Mouse (Mus musculus) embryo, embryonic 11 days (tissue): ENCODE data around the gene Cacnb1.

Source experiments
- DNase-seq: peaks from one replicate; pipeline ENCODE4 v3.0.0-alpha.2; 2015

Cacnb1 gene

DNA sequence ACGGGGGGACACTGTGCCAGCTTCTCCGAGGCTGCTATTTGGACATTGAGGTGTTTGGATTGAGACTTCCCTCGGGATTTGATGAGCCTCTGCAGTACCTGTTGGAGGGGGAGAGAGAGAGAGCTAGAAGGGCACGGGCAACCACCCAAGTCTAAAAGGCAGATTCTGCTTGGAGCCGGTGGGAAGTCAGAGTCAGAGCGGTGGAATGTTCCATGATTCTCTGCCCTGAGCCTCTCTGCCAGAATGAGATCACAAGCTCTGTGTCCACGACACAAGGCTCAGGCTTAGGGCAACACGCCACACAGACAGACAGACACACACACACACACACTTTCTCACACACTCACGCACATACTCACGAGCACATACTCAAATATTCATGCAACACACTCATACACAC is 17.1 kb downstream of the Cacnb1 start:
- DNase-seq = no peak

DNA sequence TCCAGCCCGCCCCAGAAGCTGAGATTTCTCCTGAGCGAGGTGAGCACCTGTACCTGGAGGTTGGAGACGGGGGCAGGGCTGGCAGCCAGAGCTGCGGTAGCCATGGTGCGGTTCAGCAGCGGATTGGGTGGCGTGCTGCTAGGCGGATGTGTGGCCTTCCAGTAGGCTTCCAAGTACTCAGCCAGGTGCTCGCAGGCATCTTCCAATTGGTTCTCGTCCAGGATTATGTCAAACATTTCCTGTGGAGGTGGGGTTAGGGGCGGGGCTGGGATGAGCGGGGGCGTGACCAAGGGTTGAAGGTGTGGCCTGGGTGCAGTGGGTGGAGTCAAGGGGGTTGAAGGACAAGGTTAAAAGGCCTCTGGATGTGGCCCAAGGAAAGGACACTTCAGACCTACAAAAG is 17.8 kb downstream of the Cacnb1 start:
- DNase-seq = no peak

DNA sequence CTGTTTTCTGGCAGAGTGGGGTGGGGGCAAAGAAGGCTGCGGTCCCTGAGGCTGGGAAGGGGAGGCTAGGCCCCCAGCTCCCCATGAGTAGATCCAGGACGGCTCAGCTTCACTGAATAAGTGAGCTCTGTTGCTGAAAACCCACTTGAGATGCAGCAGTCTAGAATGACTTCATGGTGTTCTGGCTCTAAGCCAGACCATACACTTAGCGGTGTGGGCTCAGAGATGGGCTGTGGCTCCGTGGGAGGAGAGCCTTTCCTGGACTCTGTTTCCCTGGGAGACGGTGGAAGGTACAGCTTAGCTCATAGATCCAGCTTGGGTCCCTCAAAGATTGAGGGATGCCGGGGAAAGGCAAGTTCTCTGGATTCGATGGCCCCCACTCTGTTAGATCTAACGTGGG is 18.7 kb downstream of the Cacnb1 start:
- DNase-seq = no peak

DNA sequence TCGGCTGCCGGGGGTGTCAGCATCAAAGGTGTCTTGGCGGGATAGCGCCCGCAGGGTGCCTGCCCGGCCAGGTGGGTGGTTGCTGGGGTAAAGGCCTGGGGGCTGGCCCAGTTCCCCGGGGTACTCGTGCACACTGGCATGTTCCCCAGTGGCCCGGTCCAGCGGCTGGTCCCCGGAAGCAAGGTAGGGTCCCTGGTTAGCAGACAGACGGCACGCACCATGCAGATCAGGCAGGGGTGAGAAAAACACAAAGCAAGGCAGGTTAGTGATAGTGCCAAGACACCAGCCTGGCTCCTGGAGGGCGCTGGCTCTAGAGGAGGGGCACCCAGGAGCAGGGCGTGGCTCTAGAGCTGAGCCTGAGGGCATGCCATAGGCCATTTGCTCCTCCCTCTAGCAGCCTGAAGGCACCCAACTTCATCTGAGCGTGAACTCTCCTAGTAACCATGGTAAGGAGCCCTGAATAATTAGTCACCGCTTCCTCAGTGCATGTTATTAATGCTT is 19.6 kb downstream of the Cacnb1 start:
- DNase-seq = no peak

DNA sequence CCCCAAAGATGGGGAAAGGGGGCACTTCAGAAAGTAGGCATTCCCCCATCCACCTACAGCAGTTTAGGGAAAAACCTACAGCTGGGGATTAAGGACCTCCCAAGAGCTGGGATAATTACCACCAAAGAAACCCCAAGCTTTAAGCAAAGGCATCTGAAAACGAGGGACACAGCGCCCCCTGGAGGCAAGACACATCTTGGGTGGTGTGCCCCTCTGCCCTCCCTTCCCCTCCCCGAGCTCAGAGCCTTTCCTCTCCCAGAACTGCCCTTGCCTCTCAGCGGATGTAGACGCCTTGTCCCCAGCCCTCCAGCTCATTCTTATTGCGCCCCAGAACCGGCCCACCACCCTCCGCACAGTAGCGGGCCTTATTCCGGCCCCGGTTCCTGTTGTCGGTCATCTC is 20.2 kb downstream of the Cacnb1 start:
- peak; percentile 85 for DNase-seq

DNA sequence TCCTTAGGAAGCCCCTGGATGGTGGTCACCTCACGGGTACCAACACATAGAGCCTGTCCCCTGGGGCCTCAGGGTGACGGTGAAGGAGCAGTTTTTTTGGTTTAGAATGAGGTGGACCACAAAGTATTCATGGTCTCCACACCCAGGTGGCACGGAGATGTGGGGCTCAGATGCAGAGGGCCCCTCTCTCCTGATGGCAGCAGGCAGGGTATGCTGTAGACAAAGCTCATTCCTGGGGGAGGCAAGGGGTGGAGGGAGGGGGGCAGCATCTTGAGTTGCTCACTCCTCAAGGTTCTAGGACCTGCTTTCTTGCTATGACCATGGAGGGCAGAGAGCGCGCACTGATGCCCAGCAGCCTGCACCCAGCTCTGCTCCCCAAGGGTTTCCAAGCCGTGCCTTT is 20.8 kb downstream of the Cacnb1 start:
- no peak for DNase-seq

DNA sequence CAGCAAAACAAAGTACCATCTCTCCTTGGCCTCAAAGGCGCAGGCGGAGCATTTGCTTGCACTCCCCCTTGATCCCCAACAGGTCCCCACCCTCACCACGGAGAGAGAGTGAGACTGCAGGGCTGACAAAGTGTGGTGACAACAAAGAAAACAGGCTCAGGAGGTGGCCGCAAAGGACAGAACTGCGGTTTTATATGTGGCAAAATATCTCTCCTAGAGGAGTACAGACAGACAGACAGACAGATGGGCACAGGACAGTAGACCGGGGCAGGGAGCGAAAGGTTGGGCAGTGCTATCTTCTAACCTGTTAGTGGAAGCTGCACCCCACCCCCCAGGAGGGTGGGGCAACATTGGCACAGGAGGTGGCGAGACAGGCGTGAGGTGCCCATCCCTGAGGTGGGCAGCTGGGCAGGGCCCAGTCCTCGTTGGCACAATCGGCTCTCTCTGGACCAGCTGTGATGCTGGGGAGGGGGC is 21.4 kb downstream of the Cacnb1 start:
- DNase-seq = no peak

DNA sequence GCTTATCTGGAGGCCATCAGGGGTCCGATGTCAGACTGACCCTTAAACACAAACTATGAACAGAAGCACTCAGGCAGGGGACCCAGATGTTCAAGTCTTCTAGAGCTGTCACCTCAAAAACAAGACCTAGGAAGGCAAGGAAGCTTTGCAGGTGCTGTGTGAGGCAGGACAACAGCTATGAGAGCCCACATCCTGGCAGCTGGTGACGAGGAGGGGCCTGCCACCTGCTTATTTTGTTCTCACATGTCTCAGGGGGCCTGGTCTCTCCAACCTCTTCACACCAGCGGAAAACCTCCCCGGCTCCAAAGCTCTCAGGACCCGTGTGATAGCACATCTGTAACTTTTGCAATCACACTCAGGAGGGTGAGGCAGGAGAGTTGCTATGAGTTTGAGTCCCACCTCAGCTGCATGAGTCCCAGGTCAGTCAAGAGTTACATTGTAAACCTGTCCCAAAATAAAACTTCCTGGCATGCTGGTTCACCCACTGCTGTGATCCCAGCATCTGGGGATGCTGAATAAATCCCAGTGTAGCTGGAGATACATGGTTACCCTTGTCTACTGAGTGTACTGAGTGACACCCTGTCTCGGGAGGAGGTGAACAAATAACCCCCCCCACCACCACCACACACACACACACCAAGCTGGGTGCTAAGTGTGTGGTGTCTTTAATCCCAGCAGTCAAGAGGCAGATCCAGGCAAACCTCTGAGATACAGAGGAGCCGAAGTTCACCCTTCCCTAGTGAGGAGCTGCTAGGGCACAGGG is 22.3 kb downstream of the Cacnb1 start:
- no peak for DNase-seq

DNA sequence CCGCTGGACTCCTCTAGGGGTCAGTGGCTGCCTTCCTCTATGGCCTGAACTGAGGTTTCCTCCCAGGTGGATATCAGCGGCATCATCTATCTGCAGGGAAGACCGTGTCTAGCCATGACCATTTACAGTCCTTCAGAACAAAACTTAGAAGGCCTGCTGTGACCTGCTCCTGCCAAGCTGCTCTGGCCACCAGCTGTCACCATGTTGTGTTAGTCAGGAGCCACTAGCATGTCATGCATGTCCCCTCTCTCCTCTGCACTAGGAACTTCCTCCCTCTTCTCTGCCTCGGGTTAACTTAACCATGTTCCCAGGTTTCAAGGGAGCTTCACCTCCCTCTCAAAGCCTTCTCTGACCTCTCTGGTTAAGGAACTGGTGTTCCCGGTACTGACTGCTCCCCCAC is 23.1 kb downstream of the Cacnb1 start:
- no peak for DNase-seq

DNA sequence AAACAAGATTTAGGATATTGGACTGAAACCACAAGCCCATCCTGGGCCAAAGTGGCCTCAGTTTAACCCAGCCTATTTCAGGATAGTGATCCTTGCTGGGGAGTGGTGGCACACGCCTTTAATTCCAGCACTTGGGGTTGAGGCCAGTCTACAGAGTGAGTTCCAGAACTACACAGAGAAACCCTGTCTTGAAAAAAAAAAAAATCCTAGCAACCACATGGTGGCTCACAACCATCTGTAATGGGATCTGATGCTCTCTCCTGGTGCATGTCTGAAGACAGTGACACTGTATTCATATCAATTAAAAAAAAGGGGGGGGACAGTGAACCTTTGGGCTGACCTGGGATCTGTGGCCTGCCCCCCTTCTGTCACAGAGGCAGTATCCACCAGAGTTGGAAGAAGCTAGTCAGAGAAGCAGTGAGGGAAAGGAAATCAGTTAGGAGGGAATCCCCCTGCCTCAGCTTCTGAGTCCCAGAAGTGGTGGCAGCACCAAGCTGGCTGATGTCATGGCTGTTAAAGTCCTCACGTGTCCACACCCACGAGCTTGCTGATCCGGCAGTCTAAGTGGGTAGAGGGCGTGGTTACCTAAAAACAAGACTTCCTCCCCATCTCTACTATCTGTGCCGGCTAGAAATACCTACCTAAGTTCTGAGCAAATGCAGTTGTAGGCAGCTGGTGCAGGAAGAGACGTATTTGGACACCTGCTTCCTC is 23.8 kb downstream of the Cacnb1 start:
- no peak for DNase-seq

DNA sequence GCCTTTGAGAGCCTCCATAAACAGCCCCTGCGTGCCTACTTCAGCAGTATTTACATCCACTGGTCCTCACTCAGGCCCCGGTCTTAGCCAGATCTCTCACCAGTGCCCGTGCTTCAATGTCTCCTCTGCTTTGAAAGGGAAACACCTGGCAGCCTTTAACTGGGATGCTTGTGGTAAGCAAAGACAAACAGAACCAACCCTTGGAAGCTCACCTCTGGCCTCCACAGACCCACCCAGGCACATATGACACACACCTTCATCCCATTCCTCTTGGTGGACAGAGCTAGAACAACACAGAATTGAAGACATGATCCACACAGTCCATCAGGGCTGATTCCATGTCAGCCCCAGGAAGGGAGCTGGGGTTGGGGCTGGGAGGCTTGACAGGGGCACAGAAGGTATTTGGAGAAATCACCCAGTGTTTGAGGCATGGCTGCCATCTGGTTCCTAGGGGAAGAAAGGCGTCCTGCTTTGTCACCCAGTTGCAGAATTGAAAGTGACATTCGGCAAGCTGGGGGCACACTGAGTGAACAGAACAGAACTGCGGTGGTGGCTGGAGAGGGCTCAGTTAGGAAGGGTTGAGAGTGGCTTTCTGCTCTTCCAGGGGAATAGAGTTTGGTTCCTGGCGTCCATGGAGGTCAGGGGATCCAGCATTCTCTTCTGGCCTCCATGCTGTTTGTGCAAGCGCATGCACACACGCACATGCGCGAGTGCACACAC is 24.6 kb downstream of the Cacnb1 start:
- no peak for DNase-seq

DNA sequence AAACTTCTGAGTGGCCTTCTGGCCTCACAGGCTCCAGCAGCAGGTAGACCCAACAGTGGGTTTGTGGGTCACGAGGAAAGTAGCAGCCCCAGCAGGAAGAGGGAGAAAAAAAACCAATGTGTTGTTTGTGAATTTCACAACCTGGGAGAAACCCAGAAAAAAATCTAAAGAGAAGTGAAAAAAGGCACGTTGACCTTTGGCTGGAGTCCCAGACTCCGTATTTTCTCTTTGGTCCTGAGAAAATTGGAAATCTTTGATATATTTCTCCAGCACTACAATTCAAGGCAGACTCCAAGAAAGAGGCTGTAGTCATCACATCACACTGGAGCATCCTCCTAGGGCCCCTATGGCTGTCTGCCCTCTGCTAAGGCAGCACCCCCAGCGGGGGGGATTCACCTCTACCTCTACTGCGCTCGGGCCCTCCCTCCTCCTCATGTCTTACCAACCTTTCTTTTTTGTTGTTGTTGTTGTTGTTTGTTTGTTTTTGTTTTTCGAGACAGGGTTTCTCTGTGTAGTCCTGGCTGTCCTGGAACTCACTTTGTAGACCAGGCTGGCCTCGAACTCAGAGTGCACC is 25.4 kb downstream of the Cacnb1 start:
- no peak for DNase-seq

DNA sequence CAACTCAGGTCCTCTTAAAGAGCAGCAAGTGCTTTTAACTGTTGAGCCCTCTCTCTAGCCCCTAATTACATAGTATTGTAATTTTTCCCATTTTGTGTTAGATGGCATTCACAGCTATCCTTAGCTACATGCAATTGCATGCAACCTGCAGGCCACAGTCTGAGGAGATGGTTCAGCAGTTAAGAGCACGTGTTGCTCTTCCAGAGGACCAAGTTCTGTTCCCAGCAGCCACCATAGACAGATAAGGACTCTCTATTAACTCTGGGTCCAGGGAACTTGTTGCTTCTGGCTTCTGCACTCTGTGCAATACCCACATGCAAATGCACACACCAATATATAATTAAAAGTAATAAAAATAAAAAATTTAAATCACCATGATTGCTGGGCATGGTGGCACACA is 26.1 kb downstream of the Cacnb1 start:
- no peak for DNase-seq

DNA sequence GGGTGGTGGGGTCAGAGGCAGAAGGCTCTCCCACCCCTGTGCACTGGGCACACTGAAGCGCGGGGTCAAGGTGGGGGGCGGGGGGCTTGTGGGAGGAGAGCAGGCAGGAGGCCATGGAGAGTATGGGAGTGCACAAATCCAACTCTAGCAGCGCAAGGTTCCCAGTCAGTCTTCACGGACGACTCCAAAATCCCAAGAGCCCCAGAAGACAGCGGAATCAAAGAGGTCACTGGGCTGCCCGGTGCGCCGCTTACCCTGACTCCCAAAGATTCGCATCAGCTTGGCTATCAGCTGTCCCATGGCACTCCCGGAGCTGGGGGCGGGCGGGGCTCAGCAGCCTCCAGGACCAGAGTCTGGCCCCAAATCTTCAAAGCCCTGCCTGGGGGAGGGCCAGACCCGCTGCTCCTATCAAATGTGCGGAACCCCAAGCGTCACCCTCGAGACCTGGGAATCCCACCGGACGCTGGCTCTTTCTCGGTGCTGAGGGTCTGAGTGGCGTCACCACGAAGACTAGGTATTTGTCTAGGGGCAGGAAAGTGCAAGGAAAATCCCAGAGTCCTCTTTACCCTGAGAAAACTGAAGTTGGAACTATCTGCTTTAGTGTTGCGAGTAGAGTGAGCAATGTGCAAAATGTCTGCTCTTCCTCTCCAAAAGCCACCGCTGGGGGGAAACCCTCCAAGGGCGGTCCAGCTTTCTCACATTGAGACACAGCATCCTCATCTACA is 27.1 kb downstream of the Cacnb1 start, which contains the start of gene Arl5c:
Gene Arl5c (minus strand): TSS at position 618 of the 725 bp plus-strand sequence.
- DNase-seq = peak; percentile 69

DNA sequence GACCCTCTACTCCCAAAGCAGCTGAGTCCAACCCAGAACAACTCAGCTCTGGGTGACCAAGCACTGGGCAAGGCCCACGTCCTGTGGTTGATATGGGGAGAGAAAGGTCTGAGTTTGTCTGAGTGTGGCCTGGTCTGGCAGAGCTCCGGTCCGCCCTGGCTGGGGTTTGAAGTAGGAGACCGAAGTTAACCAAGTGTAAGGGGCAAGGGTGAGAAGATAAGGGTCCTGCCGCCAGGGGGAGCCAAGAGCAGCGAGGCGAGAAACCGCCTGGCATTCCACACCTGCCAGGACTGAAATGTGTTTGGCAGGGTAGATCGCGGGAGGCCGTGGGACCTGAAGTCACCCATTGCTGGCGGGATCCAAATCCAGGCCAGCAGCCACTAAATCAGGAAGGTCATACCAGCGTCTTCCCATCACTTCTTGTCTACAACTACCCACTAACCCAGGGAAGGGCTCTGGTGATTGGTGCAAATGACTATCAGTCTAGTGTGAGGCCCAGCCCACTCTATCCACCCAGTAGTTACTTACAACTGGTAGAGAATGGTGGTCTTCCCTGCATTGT is 28.2 kb downstream of the Cacnb1 start:
- DNase-seq = peak; percentile 79

DNA sequence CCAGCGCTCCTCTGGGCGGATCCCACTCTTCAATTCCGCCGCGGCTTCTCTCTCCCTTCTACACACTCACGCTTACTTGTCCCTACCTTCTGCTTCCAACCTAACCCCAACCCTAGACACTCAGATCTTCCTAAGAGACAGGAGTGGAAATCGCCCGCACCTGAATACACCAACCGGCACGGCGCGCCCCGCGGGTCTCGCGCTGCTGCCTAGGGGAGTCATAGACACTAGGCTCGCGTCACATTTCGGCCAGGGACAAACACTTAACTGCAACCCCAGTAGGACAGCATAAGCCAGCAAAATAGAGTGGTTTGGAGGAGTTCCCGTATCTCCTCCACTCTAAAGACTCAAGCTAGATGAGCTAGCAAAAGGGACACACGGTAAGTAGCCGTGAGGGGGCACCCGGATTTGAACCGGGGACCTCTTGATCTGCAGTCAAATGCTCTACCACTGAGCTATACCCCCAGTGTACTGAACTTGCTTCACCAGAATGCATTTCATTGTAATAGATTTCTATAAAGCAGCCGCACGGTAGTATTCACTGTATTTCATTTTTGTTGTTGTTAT is 34.2 kb downstream of the Cacnb1 start:
- DNase-seq = peak; percentile 89

DNA sequence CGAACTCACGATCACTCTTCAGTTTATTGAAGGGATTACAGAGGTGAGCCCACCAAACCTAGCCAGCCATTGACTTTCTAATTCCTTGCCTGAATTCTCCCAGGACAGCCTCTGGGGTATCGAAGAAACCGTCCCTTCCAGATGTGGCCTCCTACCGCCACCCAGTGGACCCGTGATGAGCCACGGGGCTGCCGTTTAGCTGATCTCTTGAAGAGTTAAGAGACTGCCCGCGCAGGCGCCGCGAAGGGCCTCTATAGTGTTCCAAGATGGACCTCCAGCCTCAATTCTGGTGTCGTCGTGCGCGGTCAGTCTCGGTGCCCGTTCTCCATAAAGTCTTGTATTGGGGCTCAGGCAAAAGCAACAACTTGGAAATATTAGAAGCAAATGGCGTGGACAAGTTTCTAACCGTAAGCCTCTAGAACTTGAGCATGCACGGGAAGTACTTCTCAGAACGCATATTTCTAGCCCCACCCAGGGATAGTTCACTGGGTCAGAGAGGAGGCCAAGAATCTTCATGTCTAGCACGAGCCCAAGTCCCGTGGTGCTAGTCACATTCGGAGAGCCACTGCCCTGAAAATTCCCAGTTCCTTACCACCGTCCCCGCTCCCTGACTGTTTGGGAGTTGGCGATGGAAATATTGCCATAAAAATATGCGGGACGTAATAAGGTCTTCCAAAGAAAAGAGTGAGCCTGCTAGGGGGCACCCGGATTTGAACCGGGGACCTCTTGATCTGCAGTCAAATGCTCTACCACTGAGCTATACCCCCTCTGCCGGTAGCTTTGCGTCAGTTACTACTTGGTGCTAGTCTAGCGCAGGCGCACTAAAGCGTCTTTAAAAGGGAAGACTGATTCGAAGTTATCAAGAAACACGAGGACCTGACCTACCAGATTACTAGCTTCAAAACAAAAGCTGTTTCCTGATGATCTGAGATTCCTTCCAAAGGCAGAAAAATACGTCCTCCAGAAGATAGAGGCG is 35.0 kb downstream of the Cacnb1 start:
- DNase-seq = peak; percentile 98

DNA sequence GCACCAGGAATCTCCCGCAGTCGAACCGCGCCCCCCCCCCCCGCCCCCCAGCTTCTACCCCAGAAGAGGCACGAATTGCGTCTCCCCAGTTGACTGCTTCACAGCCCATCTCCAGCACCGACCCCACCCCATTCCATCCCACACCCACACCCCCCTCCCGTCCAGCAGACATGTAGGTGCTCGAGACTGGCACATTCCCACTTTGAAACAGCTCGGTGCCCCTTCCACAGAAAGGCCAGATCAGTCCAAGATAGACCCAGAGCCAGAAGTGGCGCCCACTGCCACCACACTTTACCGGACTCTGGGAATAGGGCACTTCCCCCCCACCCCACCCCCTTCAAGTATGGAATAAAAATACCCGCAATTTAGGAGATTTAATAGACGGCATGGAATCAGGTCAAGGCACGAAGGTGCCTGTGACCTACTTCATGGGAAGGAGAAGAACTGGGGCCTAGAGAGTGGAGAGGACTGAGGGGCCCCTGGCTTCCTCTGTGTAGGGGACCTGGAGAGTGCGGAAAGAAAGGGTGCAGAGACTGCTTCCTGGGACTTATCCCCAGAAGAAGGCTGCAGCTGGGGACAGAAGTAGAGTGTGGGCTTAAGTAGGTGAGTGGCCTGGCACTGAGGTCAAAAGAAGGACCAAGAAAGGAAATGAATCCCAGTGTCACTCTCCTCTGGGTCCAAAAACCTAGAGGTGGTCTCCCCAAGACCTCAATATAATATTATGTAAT is 35.9 kb downstream of the Cacnb1 start:
- DNase-seq = no peak
